Mouse (Mus musculus): ENCODE results near the gene Ovol2. TPM values are rescaled to one million over a fixed set of nuclear protein-coding genes. Genes with fewer than 3 reads are reported as not detected.
A peak's percentile ranks its signal among the peaks of the same experiment; 100 is the strongest.

Ovol2 gene
- polyA plus RNA-seq, 1 experiment from 2014 or later = 0.16 TPM

DNA sequence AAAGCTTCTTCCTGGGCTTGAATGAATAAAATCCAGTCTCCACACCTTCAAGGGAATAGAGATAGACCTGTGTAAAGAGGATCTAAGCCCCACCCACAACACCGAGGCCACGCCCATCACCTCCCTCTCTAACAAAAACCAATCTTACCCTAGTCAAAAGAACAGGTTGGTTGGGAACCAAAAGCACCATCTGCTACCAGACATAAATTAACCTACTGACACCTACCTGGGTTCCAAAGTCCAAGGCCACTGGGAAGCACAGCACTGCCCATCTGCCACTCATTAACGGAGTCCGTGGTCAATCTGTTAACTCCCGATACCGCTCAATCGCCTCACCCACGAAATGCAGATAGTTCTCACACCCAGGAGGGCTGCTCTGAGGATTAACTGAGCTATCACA, 23.4 kb downstream of the Ovol2 start:
- H3K36me3 ChIP-seq = no peaks in the 10 kb centered on the region
- no peak overlapping the region for H3K4me3 ChIP-seq
- no peak overlapping the region for H3K27ac ChIP-seq
- H3K9me3 ChIP-seq = no peaks in the 10 kb centered on the region
- no peak overlapping the region for H3K9ac ChIP-seq
- WGBS = 60% methylated on average over 8 of the region's 8 CpGs
- no peak for ATAC-seq (ENCODE audit: low FRiP score, low read depth)
- no peak overlapping the region for H3K4me2 ChIP-seq (replicated peaks)
- H3K27me3 ChIP-seq (replicated peaks) = no peaks in the 10 kb centered on the region
- H3K4me1 ChIP-seq = no peaks in the 10 kb centered on the region

DNA sequence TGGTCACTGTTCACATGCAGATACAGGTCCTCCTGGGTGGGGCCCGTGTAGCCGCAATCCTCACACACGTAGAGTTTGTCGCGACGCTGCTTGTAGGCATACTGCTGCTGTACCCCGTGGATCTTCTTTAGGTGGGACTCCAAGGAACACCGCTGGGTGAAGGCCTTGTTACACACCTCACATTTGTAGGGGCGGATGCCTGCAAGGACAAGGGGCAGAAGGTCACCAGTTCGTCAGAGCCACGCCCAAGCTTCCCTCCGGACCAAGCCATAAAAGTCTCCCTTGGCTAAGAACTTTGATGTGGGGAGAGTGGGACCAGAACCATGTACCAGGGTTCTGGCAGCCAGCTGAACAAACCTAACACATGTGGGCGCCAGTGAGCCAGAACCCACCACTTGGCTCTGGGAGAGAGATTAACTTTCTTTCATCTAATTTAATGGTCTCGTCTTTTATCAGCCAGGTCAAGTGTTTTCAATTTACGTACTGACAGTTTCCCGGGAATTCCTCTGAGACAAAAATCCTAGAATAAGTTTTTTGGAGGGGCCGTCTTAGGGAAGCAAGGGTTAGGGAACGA, 26.1 kb downstream of the Ovol2 start:
- ATAC-seq (ENCODE audit: low FRiP score, low read depth) = no peak
- Histone ChIP-seq H3K36me3 (no peaks in the 10 kb centered on the region), H3K27me3 (replicated peaks) (no peaks in the 10 kb centered on the region), H3K4me1 (no peaks in the 10 kb centered on the region), H3K9ac (no peak overlapping the region), H3K27ac (no peak overlapping the region), H3K4me3 (no peak overlapping the region), H3K9me3 (no peaks in the 10 kb centered on the region), H3K4me2 (replicated peaks) (no peak overlapping the region)
- 67% methylated on average over 18 of the region's 18 CpGs for WGBS

DNA sequence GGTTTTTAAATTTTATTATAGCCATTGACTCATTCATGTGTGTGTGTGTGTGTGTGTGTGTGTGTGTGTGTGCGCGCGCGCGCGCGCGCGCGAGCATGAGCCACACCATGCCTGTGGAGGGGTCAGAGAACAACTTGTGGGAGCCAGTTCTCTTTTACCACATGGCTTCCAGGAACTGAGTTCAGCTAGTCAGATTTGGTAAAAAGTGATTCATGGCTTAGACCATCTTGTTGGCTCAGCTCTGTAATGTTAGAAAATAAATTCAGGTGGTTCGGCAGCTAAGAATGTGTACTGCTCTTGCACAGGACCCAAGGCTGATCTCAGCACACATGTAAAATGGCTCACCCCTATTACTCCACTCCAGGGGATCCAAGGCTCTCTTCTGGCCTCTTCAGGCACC, 30.8 kb downstream of the Ovol2 start:
- Histone ChIP-seq H3K4me1 (no peaks in the 10 kb centered on the region), H3K9ac (no peak overlapping the region), H3K27ac (no peak overlapping the region), H3K9me3 (no peaks in the 10 kb centered on the region), H3K36me3 (no peaks in the 10 kb centered on the region), H3K4me3 (no peak overlapping the region), H3K4me2 (replicated peaks) (no peak overlapping the region), H3K27me3 (replicated peaks) (no peaks in the 10 kb centered on the region)
- WGBS = 96% methylated on average over 11 of the region's 11 CpGs
- no peak for ATAC-seq (ENCODE audit: low FRiP score, low read depth)

DNA sequence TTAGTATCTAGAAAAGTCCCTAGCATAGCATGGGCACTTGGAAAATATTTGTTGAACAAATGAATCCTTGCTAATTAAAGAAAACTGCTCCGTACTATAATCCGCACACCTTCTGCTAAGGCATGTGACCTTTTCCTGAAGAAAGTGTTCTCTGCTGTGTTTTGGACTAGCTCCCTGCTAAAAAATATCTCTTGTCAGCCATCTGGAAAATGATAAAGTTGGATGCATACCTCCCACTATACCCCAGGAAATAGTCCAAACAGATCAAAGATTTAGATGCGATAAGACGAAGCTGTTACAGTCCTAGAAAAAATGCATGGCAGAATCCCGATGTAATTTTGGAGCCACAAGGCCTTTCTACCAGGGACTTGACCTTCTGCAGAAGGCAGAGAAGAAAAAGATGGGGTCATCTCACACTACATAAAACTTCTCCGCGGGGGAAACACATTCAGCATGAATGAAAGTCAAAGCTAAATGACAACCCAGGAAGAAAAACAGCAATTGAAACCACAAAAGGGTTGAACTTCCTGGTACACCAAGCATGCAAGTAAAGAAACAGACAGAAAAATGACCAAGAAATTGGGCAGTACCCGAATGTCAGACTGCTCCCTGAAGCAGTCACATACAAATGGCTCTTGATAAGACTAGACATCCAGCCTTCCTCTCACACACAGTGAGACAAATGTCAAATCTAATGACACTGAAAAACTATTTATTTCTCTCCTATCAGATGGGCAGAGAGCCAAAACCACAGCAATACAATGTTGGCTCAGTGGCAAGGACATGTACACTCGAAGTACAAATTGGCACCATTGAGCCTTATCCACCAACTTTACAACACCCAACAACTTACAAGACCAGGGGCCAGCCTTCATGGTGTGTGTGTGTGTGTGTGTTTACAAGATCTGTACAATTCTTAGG, 31.9 kb downstream of the Ovol2 start:
- Histone ChIP-seq H3K4me3 (no peak overlapping the region), H3K9ac (no peak overlapping the region), H3K4me1 (no peaks in the 10 kb centered on the region), H3K27ac (no peak overlapping the region), H3K4me2 (replicated peaks) (no peak overlapping the region), H3K27me3 (replicated peaks) (no peaks in the 10 kb centered on the region), H3K36me3 (no peaks in the 10 kb centered on the region), H3K9me3 (no peaks in the 10 kb centered on the region)
- 78% methylated on average over 9 of the region's 9 CpGs for WGBS
- no peak for ATAC-seq (ENCODE audit: low FRiP score, low read depth)

DNA sequence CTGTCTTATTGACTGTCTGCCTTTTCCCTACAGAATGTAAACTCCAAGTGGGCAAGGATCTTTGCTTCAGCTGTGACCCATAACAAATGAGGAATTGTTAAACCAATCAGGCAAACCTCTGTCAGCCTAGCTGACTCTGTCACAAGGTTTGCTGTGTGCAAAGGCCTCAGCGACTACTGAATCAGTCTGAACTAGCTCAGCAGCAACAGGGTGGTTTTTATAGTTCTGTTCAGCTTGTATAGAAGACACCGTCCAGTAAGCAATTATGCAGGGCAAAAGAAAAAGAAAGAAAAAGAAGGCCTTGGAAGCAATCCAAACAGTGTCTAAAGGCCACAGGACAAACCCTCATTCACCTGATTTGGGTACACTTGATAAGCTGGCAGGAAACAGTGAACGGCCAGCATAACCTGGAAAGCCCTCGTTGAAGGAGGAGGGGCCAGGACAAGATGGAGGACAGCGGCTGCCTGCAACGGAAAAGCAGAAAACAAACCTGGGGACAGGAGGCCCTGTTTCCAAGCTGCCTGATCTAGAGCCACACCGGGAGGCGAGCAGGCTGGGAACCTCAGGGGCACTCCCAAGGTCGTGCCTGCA, 36.7 kb downstream of the Ovol2 start:
- H3K9ac ChIP-seq = no peak overlapping the region
- no peaks in the 10 kb centered on the region for H3K4me1 ChIP-seq
- no peaks in the 10 kb centered on the region for H3K9me3 ChIP-seq
- no peak overlapping the region for H3K27ac ChIP-seq
- no peak overlapping the region for H3K4me3 ChIP-seq
- H3K4me2 ChIP-seq (replicated peaks) = no peak overlapping the region
- H3K36me3 ChIP-seq = no peaks in the 10 kb centered on the region
- WGBS = 69% methylated on average over 9 of the region's 9 CpGs
- no peaks in the 10 kb centered on the region for H3K27me3 ChIP-seq (replicated peaks)
- ATAC-seq (ENCODE audit: low FRiP score, low read depth) = no peak

DNA sequence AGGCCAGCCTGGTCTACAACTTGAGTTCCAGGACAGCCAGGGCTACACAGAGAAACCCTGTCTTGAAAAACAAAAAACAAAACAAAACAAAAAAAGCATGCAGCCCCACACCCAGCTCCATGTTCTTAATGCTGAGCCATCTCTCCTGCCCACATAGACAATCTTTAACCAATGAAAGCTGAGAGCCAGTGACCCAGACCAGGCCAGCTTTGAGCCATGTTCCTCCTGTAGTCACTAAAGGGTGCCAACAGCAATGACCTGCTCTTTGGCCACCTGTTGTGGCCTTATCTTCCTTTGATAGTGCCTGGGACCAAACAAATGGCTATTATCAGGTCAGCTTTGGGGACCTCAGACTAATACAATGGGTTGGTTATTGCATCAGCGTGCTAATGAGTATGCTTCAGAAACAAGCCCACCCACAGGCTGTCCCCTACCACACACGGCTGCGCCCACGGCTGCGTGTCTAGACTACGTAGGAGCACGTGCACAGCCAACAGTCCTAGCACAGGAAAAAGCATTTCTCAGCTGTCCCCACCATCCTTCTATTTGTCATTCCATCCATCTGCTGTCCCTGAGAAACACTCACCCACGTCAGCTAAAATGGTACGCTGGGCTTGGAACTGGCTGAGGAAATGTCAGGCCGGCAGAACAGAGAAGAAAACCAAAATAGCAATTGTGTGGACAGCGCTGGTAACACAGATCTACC, 40.2 kb downstream of the Ovol2 start:
- Histone ChIP-seq H3K27ac (no peak overlapping the region), H3K27me3 (replicated peaks) (no peaks in the 10 kb centered on the region), H3K9ac (no peak overlapping the region), H3K9me3 (no peaks in the 10 kb centered on the region), H3K4me1 (no peaks in the 10 kb centered on the region), H3K4me2 (replicated peaks) (no peak overlapping the region), H3K4me3 (no peak overlapping the region), H3K36me3 (no peaks in the 10 kb centered on the region)
- WGBS = 78% methylated on average over 11 of the region's 11 CpGs
- no peak for ATAC-seq (ENCODE audit: low FRiP score, low read depth)

DNA sequence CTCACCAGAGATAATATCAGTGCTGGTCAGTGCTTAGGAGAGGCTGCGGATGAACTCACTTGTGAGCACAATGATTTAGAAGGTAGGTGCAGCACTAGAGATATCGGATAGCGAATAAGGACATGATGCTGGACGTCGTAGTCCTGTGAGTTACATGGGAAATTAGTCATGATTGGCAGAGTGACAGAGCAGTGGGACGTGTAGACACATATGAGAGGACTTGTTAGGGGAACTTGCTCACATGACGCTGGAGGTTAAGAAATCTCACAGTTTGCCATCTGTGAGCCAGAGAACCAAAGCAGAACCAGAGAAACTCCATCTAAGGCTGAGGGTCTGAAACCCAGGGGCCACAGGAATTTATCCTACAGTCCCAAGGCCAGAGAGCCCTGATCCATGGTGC, 41.6 kb downstream of the Ovol2 start:
- Histone ChIP-seq H3K4me2 (replicated peaks) (no peak overlapping the region), H3K9me3 (no peaks in the 10 kb centered on the region), H3K36me3 (no peaks in the 10 kb centered on the region), H3K27ac (no peak overlapping the region), H3K4me3 (no peak overlapping the region), H3K9ac (no peak overlapping the region), H3K4me1 (no peaks in the 10 kb centered on the region), H3K27me3 (replicated peaks) (no peaks in the 10 kb centered on the region)
- no peak for ATAC-seq (ENCODE audit: low FRiP score, low read depth)
- WGBS = 92% methylated on average over 7 of the region's 7 CpGs

DNA sequence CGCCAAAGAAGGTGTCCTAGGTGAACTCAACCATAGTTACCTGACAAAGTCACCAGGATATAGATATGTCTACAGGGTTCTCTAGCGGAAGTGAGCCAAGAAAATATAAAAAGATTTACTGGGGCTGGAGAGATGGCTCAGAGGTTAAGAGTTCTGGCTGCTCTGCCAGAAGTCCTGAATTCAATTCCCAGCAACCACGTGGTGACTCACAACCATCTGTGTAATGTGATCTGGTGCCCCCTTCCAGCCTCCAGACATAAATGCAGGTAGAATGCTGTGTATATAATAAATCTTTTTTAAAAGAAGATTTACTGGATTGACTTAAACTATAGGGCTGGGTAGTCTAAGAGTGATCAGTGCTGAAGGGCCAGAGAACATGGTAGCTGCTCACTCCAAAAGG, 50.5 kb downstream of the Ovol2 start:
- 65% methylated on average over 3 of the region's 3 CpGs for WGBS
- ATAC-seq (ENCODE audit: low FRiP score, low read depth) = peak; percentile 29; the same call in 1 of the 2 replicates

DNA sequence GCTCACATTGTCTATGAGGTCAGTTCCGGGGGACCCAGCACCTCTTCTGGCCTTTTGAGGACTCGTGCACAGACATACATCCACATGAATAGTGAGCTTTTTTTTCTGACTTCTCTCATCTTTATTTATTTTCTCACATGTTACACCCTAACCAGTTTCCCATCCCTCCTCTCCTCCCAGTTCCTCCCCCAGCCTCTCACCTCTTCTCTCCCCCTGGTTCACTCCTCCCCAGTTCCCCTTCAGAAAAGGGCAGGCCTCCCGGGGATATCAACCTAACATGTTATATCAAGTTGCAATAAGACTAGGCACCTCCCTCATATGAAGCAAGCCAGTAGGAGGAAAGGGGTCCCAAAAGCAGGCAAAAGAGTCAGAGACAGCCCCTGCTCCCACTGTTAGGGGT, 51.4 kb downstream of the Ovol2 start:
- no peaks in the 10 kb centered on the region for H3K9me3 ChIP-seq
- 86% methylated on average over 3 of the region's 3 CpGs for WGBS
- no peaks in the 10 kb centered on the region for H3K4me1 ChIP-seq
- H3K27me3 ChIP-seq (replicated peaks) = no peaks in the 10 kb centered on the region
- H3K4me2 ChIP-seq (replicated peaks) = no peak overlapping the region
- no peak overlapping the region for H3K27ac ChIP-seq
- no peak overlapping the region for H3K4me3 ChIP-seq
- no peak overlapping the region for H3K9ac ChIP-seq
- ATAC-seq (ENCODE audit: low FRiP score, low read depth) = no peak
- peaks cover 21% of the 10 kb centered on the region for H3K36me3 ChIP-seq

More for the DNA sequence above, 50.5 kb downstream of the Ovol2 start:
- Histone ChIP-seq H3K9me3 (no peaks in the 10 kb centered on the region), H3K27ac (no peak overlapping the region), H3K4me2 (replicated peaks) (no peak overlapping the region), H3K4me3 (no peak overlapping the region), H3K36me3 (peaks cover 19% of the 10 kb centered on the region), H3K4me1 (no peaks in the 10 kb centered on the region), H3K9ac (no peak overlapping the region), H3K27me3 (replicated peaks) (no peaks in the 10 kb centered on the region)

DNA sequence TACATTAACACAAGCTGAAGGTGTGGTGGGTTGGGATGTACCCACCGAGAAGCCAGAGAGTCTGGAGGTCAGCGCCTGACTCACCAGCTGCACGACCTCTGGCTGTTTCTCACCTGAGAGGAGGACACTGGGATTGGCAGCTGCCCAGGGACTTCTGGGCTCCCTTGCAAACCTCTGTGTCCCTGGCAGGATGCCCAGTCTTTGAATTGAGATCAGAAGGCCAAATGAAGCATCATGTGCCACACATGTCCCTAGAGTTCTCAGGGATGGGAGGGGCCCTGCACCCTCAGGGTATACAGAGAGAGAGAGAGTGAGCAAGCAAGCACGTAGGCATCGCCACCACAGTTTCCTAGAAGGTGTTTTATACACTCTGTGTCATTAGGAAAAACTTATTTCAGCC, 52.2 kb downstream of the Ovol2 start:
- Histone ChIP-seq H3K27ac (no peak overlapping the region), H3K4me1 (no peaks in the 10 kb centered on the region), H3K36me3 (peaks cover 21% of the 10 kb centered on the region), H3K27me3 (replicated peaks) (no peaks in the 10 kb centered on the region), H3K4me3 (no peak overlapping the region), H3K9me3 (no peaks in the 10 kb centered on the region), H3K9ac (no peak overlapping the region), H3K4me2 (replicated peaks) (no peak overlapping the region)
- no peak for ATAC-seq (ENCODE audit: low FRiP score, low read depth)
- 83% methylated on average over 5 of the region's 5 CpGs for WGBS

DNA sequence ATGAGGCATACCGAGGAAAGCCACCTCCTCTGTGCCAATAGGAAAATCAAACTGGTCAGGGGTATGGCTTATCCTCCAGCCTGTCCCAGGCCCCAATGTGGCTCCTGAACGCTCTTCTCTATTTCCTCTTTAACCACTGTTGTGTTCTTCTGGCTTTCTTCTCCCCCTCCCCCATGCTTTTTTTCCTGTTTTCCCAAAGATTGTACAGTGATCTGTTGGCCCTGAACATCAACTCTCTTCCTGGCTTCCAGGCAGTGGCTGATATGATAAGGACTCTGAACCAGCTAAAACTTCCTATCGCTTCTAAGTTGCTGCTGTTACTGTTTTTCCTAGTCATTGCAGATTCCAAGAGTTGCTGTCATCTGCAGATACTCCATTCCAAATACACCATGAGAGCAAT, 55.1 kb downstream of the Ovol2 start:
- ATAC-seq (ENCODE audit: low FRiP score, low read depth) = no peak
- Histone ChIP-seq H3K4me3 (no peak overlapping the region), H3K4me1 (no peaks in the 10 kb centered on the region), H3K27me3 (replicated peaks) (no peaks in the 10 kb centered on the region), H3K27ac (no peak overlapping the region), H3K4me2 (replicated peaks) (no peak overlapping the region), H3K9ac (no peak overlapping the region), H3K36me3 (peaks cover 21% of the 10 kb centered on the region), H3K9me3 (no peaks in the 10 kb centered on the region)
- WGBS = 91% methylated on average over 3 of the region's 3 CpGs

DNA sequence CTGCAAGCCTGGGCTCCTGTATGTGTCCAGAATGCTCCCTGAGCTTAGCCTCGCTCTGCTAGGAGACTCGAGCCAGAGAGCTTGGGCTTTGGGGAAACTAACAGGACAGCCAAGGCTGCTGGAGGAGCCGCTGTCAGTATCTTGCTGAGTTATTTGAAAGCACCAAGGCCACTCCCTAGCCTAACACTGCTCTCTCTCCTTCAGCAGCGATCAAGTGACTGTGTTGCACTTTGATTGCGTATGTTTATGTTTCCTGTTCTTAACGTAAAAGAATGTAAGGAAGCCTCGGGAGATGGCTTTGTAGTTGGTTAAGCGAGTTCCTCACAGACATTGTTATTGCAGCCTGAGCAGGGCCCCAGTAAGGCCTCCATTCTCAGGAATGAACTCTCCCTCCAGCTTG, 57.2 kb downstream of the Ovol2 start:
- H3K4me2 ChIP-seq (replicated peaks) = no peak overlapping the region
- H3K27ac ChIP-seq = no peak overlapping the region
- no peak for ATAC-seq (ENCODE audit: low FRiP score, low read depth)
- no peaks in the 10 kb centered on the region for H3K9me3 ChIP-seq
- peaks cover 21% of the 10 kb centered on the region for H3K36me3 ChIP-seq
- H3K4me1 ChIP-seq = no peaks in the 10 kb centered on the region
- no peaks in the 10 kb centered on the region for H3K27me3 ChIP-seq (replicated peaks)
- WGBS = 63% methylated on average over 8 of the region's 8 CpGs
- no peak overlapping the region for H3K4me3 ChIP-seq
- H3K9ac ChIP-seq = no peak overlapping the region

Measured in neural tube, embryonic 12.5 days (tissue).